Mouse (Mus musculus) ovary, postnatal 36 days (tissue): Measurements from ENCODE around the gene Jarid2.

Source experiments
- DNase-seq: peaks from one replicate; pipeline ENCODE4 v3.0.0; 2022; ENCODE audit warnings: low spot score, mixed read lengths

Gene Jarid2

DNA sequence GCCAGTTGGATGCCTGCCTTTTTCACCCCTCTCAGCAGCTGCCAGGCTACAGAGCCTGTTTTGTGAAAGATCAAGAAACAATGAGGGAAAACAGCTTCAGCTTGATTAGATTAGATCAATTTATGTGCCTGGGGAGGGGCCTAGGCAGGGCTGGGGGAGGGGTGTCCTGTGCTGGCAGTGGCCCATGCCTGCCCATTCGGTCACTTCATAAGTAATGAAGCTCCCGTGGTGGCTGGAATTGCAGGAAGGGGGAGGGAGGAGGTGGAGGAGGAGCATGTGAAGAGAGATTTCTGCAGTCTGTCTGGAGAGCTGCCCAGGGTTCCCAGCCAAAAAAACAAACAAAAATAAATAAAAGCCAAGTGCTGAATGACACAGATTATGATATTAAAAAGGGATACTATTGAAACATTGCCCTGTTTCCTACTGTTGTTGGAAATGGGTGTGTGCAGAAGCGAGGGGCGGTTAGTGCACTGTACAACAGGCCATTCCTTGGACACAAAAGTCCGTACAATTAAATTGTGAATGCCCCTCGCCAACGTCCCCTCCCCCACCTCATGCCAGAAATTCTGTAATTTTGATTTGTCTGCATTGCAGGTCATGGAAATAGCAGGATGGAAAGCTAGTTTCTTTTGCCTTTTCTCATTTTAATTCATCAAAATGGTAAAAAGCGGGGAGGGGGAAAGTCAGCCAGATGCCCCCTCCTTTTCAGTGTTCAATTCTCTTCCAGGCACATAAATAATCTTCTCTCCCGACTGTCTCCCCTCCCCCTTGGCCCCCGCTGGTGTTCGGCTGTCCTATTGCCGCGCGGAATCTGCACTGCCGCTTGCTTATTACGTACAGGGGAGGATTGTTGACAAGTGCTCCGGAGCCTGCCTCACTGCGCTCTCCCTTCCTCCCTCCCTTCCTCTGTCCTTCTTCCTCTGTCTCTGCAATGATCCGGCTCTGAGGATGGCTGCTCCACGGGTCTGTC is 110.9 kb downstream of the Jarid2 start:
- DNase-seq: peak; percentile 70

DNA sequence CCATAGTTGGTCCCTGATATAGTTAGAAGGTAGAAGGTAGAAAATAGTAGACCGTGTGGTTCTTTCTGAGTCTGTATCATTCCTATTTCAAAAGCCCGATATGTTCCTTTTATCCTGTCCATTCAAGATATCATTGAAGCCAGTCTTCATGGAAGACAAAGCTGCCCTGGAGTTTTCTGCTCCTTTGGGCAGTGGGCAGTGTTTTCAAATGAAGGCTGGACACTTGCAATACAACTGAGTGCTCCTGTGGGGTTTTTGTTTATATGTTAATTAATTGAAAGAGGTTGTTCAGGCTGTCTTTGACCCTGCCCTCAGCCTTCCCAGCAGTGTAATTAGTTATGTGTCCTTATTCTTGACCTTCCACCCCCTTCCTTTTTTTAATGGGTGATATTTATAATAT is 122.2 kb downstream of the Jarid2 start:
- no peak for DNase-seq

DNA sequence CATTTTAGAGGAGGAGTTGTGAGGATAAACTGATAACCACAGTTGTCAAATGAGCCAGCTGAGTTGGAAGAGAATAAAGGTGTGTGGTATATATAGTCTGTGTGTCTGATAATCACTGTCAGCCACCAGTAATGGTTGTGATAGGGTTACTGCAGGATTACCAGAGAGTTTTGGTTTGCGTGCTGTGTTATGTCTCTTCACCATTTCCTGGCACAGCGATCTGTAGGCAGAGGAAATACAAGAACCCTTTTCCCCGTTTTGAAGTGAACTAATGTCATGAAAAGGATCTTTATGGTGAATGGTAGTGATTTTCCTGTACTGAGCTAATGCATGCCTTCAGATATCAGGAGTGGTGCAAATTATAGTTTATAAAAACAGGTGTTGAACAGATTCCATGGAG is 122.8 kb downstream of the Jarid2 start:
- no peak for DNase-seq

DNA sequence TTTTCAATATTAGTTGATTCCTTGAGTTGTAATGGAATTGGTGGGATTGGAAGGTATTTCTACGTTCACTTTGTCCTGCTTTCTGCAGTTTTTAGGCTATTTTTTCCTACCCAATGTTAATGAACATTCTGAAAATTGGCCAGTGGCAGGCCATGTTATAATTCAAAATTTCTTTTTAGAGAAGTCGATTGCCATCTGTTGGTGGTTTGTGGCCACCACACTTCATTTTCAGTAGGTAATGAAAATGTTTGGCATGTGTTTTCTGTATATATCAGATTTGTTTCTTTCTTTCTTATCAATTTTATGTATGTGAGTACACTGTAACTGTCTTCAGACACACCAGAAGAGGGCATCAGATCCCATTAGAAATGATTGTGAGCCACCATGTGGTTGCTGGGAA is 136.3 kb downstream of the Jarid2 start:
- DNase-seq: no peak

DNA sequence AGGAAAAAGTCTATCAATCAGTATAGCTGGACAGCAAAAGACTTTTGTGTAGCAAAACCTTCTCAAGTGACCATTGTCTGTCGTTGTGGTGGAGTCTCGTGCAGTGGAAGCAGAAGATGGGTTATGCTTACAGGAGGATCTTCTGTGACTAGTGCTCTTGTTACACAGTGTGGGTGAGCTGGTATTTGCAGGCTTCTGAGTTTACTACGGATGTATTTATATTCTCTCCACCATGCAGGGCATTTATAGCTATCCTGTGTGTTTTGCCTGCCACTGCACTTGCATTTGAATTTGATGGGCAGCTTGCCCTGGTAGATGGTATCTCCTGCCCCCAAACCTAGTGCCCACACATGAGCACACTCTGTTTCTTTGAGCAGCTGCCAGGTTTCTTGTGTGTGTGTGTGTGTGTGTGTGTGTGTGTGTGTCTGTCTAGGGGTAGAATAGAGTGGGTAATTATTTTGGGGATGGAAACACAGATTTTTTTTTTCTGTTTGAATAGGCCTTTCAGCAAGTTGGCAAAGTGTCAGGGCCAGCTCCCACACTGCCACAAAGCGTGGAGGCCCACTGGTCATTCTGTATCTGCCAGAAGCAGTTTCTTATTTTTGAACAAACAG is 138.9 kb downstream of the Jarid2 start:
- peak; percentile 4 for DNase-seq

DNA sequence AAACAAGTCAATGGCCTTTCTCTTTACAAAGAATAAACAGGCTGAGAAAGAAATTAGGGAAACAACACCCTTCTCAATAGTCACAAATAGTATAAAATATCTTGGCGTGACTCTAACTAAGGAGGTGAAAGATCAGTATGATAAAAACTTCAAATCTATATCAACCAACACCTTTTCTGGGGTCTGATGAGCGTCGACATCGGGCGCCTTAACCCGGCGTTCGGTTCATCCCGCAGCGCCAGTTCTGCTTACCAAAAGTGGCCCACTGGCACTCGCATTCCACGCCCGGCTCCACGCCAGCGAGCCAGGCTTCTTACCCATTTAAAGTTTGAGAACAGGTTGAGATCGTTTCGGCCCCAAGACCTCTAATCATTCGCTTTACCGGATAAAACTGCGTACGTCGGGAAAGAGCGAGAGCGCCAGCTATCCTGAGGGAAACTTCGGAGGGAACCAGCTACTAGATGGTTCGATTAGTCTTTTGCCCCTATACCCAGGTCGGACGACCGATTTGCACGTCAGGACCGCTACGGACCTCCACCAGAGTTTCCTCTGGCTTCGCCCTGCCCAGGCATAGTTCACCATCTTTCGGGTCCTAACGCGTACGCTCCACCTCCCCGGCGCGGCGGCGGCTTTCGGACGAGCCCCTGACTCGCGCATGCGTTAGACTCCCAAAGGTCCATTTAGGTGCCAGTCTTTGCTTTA is 140.3 kb downstream of the Jarid2 start:
- DNase-seq: peak; percentile 99

DNA sequence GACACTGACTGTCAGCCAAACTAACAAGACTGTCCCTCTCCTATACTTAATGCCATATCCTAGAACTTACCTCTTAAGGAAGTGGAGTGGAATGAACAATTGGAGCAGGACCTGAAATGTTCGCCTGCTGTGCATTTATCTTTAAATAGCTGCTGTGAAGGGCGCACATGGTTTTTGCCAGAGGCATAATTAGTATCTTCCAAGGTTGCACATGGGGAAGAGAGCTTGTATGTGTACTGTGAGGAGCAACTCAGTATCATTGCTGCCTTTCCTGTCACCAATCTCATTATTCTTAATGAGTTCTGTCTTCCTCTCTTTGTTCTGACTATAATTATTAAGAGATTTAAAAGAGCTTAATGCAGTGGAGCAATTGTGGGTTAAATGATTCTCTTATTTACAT is 147.5 kb downstream of the Jarid2 start:
- DNase-seq: no peak

DNA sequence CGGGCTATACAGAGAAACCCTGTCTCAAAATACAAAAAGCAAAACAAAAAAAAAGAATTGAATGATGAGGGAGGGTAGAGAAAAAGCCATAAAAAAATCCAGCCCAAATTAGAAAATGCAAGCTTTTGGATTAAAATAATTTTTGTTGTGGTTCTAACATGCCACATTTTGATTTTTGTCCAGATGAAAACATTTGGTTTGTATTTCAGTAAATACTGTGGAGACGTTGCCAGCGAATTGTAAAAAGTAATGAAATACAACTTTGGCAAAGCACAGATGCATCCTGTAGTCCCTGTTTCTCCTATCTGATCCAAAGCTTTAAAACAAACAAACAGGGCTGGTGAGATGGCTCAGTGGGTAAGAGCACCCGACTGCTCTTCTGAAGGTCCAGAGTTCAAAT is 151.7 kb downstream of the Jarid2 start:
- no peak for DNase-seq

DNA sequence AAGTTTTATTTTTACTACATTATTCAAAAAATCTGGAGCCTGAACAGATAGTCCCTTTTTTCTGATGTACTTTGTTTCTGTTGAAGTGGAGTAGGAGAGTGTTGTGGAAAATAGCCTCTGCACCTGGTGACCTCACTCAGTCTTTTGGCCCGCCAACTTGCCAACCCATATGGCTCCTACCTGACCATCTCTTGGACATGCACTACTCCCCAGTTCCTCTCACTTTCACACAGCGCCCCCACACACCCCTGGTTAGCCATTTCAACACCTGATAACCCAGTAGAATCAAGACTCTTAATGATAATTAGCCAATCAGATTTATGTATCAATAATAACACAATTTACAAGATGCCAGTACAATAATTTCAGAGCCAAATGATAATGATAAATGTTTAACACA is 156.9 kb downstream of the Jarid2 start:
- DNase-seq: no peak

DNA sequence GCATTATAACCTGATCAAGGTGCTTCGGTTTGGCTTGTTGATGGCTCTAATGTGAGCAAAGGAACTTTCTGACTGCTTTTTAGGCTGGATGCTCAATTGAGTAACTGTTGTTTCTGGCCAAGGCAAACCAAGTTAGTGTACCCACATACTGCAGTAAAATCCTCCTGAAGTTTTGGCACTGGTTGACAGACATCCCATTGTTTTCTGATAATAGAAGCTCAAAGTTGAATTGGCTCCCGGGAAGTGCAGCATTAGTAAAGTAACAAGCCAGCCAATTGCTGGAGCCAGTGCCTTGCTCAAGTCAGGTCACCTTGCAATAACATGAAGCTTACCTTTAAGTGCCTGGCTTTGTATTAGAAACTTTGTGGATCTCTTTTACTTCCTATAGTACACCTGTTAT is 161.3 kb downstream of the Jarid2 start:
- DNase-seq: no peak

DNA sequence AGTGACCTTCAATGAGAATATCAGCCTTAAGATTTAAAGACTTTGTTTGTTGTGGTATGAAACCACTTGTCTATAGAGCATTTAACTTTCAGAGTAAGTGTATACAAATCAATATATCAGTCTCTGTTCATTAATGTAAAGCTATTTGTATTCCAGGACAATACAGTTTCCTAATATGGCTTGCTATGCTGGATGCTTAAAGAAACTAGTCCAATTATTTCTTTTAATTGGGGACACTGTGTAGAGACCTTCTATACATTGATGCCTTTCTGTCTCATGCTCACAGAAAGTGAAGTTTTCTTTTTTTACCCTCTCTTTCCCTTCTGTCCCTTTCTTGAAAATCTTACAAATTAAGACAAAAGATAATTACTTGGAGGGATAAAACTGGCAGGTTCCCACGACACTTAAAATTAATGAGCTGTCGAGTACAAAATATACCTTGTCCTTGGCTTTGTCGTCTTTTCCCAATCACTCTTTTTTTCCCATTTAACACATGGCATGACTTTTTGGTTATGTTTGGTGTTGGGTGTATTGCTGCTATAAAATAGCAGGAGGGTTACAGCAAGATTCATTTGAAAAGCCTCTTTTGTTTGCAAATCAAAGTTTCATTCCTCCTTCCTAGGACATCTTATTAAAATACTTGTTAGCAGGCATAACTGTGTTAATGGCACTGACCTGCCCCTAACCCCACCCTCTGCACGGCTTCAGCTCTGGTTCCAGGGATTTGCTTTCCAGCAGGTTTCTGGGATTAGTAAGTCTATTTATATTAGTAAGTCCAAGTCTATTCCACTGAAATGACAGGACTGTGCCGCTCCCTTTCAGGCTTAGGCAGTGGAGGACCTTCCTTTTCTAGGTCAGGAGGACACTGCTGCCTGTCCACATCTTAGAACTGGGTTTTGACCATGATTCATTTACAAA is 162.8 kb downstream of the Jarid2 start:
- no peak for DNase-seq

DNA sequence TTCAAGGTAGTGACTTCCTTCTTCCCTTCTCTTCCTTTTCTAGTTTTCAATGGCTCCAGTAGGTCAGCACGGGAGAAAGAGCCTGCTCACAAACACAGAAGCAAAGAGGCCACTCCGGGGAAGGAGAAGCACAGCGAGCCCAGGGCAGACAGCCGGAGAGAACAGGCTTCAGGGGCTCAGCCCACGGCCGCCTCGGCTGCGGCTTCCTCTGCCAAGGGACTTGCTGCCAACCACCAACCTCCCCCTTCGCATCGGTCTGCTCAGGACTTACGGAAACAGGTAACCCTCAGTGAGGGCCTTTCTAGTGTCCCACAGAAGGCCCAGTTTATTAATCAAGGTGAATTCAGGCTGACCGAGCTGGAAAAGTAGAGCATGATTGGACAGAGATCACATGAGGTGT is 166.9 kb downstream of the Jarid2 start:
- no peak for DNase-seq

DNA sequence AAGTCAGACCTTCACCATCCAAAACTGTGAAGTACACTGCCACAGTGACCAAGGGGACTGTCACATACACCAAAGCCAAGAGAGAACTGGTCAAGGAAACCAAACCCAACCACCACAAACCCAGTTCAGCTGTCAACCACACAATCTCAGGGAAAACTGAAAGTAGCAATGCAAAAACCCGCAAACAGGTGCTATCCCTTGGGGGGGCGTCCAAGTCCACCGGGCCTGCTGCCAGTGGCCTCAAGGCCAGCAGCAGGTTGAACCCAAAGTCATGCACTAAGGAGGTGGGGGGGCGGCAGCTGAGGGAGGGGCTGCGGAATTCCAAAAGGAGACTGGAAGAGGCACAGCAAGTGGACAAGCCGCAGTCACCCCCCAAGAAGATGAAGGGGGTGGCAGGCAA is 173.0 kb downstream of the Jarid2 start:
- DNase-seq: no peak

DNA sequence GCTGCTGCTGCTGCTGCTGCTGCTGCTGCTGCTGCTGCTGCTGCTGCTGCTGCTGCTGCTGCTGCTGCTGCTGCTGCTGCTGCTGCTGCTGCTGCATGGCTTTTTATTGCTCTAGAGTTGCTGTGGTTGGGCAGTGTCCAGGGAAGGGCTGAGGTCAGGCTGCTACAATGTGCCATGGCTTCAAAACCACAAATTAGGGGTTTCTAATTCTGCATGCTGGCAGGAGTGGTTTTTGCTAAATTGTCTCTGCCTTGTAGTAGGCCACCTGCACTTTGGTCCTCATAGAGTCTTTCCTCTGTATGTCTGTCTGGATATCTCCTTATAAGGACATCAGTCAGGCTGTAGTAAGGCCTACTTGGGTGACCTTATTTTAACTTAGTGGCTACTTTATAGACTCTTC is 174.1 kb downstream of the Jarid2 start:
- no peak for DNase-seq

DNA sequence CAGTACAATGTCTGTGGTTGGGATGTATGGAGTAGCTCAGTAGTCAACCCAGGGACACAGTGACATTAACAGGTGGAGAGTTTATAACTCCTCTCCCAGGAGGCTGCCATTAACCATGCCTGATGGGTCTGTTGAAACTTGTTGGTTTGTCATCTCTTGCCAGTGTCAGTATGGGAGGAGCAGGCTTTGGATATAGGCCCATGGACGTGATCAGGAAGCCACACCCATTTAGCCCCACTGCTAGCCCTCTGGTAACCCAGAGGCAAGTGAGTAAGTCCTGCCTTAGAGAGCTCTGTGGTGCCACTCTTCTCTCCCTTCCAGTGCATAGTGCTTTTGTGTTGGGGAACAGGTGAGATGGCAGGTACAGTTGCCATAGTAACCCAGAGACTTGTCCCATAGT is 175.0 kb downstream of the Jarid2 start:
- no peak for DNase-seq

DNA sequence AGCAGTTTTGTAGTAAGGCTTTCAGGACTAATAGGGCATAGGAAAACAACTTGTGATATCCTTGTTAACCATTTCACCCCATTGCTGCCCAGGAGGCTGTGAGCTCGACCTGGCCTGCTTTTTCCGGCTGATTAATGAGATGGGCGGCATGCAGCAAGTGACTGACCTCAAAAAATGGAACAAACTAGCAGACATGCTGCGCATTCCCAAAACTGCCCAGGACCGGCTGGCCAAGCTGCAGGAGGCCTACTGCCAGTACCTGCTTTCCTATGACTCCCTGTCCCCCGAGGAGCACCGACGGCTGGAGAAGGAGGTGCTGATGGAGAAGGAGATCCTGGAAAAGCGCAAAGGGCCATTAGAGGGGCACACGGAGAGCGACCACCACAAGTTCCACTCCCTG is 176.9 kb downstream of the Jarid2 start:
- DNase-seq: no peak

DNA sequence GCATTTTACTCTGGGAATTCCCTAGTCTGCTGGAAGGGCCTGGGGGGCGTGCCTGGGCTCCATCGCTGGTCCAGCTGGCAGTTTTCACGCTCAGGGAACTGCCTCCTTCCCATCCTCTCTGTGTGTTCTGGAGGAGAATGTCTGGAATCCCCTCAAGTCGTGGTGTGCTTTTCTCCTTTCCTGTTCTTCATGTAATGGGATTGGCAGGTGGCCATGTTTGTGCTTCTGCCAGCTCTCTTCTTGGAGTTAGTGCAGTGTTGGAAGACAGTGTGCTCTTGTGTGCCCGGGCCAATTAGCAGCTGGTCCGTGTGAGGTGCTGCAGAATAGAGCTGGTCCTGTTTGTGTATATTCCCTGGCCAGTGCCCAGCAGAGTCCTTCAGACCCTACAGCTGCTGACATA is 178.4 kb downstream of the Jarid2 start:
- DNase-seq: peak; percentile 74

DNA sequence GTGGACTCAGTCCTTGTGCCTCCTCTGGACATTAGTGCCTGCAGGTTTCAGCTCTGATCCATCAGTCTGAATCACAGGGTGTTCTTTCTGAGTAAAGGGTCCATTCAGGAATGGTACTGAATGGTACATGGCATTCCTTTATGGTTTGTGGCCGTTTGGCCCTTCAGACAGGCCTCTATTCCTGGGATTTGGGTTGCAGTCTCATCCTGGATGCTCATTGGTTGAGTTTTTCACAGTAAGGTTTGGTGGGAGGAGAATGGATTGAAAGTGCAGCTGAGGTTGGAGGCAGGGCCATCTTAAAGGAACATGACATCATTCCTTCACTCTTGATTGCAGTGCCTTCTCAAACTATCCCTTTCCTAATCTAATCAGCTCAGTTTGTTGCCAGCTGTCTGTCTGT is 179.5 kb downstream of the Jarid2 start:
- DNase-seq: no peak

DNA sequence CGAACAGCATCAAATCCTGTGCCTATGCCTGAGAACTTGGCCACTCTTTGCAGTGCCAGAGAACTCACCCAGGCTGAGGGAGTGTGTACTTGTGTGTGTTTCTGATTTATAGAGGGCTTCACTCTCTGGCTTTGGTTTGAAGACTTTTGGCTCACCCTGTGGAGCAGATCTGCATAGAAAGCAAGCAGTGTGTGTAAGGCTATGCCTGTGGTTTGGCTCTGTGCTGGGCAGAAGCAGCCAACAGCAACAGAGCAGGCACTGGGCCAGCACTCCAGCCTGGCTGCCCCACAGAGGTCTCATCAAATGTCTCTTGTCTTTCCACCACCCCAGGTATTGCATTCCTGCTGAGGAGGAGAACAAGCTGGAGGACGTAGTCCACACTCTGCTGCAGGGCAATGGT is 183.6 kb downstream of the Jarid2 start:
- peak; percentile 54 for DNase-seq

DNA sequence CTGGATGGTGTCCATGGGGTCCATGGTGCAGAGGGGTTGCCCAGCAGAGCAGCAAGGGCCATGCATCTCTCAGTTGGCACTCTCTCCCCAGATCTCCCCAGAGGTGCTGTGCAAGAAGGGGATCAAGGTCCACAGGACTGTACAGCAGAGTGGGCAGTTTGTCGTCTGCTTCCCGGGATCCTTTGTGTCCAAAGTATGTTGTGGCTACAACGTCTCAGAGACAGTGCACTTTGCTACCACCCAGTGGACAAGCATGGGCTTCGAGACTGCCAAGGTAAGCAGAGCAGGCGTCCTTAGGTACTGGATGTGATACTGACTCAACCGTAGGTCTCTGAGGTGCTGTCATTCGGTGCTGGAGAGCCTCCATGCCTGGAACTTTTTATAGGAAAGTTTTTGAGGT is 184.3 kb downstream of the Jarid2 start:
- peak; percentile 37 for DNase-seq

DNA sequence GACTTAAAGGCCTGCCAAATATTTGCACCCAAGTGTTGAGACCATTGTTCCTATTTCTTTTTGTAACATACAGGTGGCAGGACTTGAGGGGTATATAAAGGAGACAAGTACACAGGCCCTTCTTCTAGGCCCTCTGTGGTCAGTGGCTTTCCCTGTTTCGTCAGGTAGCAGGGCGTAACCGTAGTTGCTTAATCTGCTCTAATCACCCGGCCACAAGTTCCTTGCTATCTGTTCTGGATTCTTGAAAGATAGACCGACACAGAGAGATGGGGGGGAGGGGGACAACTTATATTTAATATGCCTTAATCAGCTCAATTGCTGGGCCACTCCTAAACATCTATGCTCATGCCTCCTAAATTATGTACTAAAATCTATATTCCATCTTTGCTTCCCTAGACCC is 186.1 kb downstream of the Jarid2 start:
- DNase-seq: no peak

DNA sequence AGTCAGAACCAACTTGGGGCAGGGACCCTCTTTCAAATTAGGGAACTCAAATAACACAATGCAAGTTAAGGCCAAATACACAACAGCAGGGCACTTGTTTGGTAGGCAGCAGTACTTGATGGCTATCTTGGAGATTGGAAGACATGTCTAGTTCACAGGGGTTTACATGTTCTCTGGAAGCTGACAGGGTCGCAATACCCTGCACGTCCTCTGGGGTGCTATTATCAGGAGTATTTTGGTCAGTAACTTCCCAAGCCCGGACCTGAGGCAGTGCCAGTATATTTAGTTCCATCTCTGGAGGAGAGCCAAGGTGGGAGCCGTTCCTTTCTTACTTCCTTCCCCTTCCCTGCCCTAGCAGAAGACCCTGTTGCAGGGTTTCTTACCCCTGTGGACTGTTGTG is 186.7 kb downstream of the Jarid2 start:
- no peak for DNase-seq
